Mouse (Mus musculus) layer of hippocampus, adult 2 months (tissue): Measurements from ENCODE around the gene Ccdc13. TPM values are rescaled to one million over a fixed set of nuclear protein-coding genes. Genes with fewer than 3 reads are reported as not detected.

Experiments
- DNase-seq, 2 experiments: peaks; one replicate each; pipeline ENCODE4 v3.0.0; 2022; ENCODE audit warnings: low spot score in 2 of 2
- H3K27ac ChIP-seq: fragments of 200-600 bp; 2 replicates; pipeline ENCODE4 v1.8.1; 2022
- H3K4me3 ChIP-seq: fragments of 200-600 bp; 2 replicates; pipeline ENCODE4 v1.8.1; 2022; ENCODE audit warnings: mild to moderate bottlenecking
- CTCF ChIP-seq: fragments of 200-600 bp; conservative IDR thresholded peaks from 2 replicates; pipeline ENCODE4 v1.8.1; 2022; ENCODE audit warnings: antibody characterized with exemption, mild to moderate bottlenecking, moderate library complexity
- total RNA-seq, 2 experiments: library from RNA; stranded (reverse); gene quantifications; 2 replicates each; pipeline ENCODE4 v1.2.3; 2021

Gene Ccdc13
- total RNA-seq, 2 experiments from 2014 or later = 7.8 to 10.0 TPM

DNA sequence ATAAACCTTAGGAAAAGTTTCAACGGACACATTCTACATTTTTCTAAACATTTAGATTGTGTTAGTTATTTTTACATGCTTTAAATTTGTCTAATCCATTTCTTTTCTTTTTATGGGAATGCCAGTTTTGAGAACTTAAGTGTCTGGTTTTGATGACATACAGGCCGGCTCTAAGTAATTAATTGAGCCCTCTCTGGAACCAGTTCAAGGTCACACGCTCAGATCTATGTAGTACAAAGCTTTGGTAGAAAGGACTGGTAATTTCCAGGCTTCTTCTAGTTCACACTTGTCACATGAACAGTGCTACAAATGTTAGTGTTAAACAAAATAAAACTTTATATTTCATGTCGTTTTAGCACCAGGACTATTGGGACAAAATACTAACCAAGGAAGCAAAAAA lies 25.6 kb upstream of the Ccdc13 start:
- Histone ChIP-seq H3K27ac (no peak overlapping the region), H3K4me3 (no peak overlapping the region)
- DNase-seq = no peak
- TF ChIP-seq CTCF = no peak

DNA sequence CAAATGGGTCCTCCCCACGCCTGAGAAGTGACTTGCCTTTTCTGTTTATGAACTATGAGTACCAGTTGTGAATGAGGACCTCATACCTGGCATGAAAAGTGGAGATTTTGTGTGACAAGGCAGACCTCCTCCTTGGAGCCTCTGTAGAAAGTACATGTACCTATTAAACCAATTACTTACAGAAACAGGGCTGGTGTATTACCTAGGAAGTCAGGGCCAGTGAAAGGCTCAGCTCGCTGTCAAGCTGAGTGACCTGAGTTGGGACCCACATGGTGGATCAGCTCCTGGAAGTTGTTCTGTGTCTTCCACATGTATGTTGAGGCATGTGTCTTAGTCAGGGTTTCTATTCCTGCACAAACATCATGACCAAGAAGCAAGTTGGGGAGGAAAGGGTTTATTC lies 21.7 kb upstream of the Ccdc13 start:
- DNase-seq = no peak
- H3K27ac ChIP-seq = no peak overlapping the region
- no peak for TF ChIP-seq CTCF
- H3K4me3 ChIP-seq = no peak overlapping the region

DNA sequence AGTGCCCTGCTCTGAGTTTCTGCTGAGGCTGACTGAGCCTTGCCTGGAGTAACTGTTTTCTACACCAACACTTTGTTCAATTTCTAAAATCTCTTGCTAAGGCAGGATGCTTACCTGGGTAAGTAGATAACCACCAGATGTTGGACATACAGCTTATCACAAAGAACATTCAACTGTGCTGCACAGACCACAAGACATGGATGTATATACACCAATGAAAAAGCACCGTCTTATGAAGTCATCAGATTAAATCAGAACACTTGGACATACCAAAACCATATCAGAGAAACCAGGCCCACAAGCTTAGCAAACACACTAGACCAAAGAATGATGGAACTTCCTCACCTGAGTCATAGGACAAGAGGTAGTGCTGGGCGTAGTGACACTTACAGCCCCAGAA lies 20.1 kb upstream of the Ccdc13 start:
- no peak for DNase-seq
- no peak overlapping the region for H3K27ac ChIP-seq
- no peak for TF ChIP-seq CTCF
- H3K4me3 ChIP-seq = no peak overlapping the region

DNA sequence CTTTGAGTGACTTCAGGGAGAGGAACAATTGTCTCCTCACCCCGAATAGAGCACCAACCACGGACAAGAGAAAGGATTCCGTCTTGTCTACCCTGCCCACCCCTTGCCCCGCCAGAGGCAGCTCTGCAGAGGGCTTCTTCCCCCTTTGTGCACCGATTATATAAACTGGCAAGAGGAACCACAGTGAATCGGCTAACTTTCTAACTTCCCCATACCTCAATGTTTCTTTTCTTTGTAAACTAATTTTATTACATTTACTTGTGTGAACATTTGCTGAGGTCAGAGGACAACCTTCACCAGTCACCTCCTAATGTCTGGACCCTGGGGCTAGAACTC lies 18.9 kb upstream of the Ccdc13 start, which contains the start of gene Higd1a:
Higd1a (minus strand) TSS at position 210 of the 336 bp plus-strand sequence.
- no peak for DNase-seq
- peak within 1 kb of the TSS; percentile 96 for H3K27ac ChIP-seq
- peak within 1 kb of the TSS; percentile 78 for H3K4me3 ChIP-seq
- no peak for TF ChIP-seq CTCF

DNA sequence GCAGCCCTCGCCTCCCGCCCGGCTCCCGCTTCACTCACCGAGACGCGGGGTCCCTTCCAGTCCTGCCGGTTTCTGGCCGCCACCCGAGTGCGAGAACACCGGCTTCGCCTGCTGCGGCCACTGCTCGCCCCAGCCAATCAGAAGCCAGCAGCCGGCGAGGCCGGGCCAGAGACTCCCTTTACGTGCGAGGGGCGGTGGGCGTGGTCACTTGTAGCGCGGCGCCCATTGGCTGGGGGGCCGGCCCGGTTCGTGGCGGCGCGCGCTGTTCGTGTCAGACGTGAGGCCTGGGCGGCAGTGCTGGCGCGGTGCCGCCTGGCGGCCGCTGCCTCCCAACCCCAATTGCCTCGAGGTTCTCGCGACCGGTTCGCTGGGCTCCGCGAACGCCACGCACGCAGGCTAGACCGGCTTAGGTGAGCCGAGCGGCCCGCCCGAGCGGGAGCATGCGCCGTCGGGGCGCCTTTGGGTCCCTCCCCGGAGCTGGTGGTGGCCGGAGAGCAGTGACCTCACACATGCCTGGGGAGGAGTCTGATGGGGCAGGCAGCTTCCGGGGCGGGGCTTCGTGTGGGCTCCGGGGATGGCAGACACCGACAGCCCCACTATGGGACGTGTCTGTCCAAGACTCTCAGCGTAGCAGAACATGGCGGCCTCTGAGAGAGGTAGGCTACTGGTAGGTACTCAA lies 18.4 kb upstream of the Ccdc13 start:
- Histone ChIP-seq H3K27ac (peak overlapping the region; percentile 96), H3K4me3 (peak overlapping the region; percentile 78)
- peak; percentile 52 for TF ChIP-seq CTCF
- peak; percentile 97 for DNase-seq

DNA sequence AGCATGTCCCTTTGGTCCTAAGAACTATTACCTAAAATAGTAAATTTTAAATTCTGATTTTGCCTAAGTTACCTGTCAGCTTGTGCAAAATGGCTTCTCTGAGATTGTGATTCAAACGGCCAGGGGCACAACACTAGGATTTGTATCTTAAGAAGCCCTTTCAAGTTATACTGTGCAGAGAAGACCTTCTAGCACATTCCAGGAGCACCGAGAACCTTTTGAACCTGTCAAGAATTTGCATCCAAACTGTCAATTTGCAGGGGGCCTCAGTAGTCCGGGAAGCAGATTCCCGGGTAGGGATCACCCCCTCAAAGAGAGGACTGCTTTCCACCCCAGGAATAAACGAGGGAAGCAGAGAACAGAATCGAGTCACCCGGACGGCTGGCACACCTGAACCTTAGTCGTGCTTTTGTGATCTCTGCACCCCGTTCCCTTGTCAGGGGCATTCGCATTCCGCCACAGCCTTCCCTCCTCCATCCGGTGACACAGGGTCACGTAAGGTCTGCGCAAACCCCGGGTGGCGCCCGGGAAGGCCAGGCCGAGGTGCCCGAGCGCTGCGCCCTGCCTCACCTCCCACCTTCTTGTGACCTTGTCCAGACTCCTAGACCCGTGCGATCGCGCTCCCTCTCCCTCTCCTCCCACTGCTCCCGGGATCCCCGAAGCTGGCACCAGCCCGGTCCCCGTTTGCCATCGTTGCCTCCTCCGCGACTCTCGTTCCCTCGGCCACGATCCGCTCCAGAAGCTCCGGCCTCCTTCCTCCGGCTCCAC lies 17.6 kb upstream of the Ccdc13 start:
- Histone ChIP-seq H3K27ac (peak overlapping the region; percentile 96), H3K4me3 (peak overlapping the region; percentile 78)
- no peak for DNase-seq
- no peak; the same call in 1 of the 2 replicates for TF ChIP-seq CTCF

DNA sequence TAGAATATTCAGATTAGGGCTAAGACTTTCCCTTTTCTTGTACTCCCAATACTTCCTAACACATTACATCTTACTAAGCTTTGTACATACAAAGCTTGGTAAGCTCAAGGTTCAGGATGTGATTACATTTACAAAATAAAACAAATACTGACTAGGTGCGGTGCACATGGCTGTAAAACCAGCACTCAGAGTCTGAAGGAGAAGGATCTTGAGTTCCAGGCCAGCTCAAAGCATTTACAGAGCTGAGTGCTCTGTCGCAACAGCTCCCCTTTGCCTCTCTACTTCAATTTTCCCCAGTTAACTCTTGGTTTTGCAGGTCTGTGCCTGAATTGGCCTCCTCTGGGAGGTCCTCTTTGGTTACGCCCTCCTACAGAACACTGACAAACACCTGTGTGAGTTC lies 15.0 kb upstream of the Ccdc13 start:
- H3K27ac ChIP-seq = no peak overlapping the region
- DNase-seq = no peak
- no peak for TF ChIP-seq CTCF
- H3K4me3 ChIP-seq = no peak overlapping the region

DNA sequence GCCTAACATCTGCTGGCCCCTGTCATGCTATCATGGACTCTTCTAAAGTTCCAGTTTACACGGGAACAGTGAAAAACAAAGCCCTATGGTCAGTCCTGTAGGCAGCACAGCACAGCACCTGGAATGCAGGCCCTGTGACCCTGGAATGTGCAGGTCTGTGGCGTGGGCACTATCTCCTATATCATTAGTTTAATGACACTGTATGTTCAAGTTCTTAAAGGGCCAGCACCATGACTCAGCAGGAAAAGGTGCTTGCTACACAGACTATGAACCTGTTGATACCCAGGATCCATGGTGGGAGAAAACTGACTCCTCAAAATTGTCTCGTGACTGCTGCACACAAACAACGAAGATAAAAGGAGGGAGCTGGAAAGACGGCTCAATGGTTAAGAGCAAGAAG lies 8.6 kb upstream of the Ccdc13 start:
- no peak overlapping the region for H3K4me3 ChIP-seq
- no peak overlapping the region for H3K27ac ChIP-seq
- no peak for DNase-seq
- TF ChIP-seq CTCF = no peak

DNA sequence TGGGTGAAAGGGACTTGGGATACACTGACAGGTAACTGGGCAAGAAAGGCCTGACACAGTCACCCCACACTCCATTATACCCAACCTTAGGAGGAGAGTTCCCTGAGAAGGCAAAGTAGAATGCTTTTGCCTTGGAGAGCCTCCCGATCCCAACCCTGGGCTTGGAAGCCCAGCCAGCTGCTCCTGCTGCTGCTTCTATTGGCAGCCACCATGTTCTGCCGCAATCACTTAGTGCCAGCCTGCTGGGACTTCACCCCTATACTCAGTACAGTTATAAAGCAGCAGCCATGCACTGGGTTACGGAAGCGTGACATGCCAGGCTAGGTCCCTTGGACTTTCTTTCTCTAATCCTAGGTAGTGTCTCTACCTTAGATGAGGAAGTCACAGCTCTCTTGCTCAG lies 7.9 kb upstream of the Ccdc13 start:
- Histone ChIP-seq H3K27ac (no peak overlapping the region), H3K4me3 (no peak overlapping the region)
- DNase-seq = no peak
- TF ChIP-seq CTCF = no peak

DNA sequence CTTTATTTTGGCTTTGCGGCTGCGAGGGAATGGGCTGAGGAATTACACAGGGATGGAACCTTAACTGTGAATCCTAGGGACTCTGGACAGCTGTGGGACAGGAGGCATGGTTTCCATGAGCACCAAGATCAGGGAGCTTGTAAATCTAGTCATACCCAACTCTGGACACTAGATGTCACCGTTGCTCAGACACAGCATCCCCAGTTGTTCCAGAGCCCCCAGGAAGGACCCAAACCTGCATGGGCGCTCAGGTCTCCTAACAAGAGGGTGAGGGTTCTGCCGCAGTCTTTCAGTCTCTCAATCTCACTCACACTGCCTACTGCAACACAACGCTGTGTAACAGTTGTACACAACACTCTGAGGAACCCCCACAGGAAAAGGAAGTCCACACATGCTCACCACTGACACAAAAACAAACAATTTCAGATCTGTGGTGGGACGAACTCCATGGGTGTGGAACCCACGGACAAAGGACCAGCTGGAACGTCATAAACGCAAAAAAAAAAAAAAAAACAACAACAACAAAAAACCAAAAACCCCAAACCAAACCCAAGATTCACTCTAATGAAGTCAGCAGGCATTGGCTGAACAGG lies 7.4 kb upstream of the Ccdc13 start:
- Histone ChIP-seq H3K4me3 (no peak overlapping the region), H3K27ac (no peak overlapping the region)
- DNase-seq = no peak
- TF ChIP-seq CTCF = peak; percentile 82

DNA sequence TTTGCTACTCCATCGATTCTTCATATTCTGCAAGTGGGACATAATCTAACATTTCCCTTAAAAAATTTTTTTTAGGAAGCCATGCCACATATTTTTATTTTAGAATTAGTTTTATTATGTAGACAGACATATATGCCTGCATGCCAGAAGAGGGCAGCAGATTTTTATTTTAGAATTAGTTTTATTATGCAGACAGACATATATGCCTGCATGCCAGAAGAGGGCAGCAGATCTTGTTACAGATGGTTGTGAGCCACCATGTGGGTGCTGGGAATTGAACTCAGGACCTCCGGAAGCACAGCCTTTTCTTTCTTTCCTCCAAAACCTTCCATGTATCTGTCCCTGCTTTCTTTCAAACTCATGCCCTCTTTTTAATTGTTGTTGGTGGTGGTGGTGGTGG lies 3.7 kb upstream of the Ccdc13 start:
- no peak for DNase-seq
- TF ChIP-seq CTCF = peak; percentile 72
- H3K4me3 ChIP-seq = no peak overlapping the region
- H3K27ac ChIP-seq = no peak overlapping the region

DNA sequence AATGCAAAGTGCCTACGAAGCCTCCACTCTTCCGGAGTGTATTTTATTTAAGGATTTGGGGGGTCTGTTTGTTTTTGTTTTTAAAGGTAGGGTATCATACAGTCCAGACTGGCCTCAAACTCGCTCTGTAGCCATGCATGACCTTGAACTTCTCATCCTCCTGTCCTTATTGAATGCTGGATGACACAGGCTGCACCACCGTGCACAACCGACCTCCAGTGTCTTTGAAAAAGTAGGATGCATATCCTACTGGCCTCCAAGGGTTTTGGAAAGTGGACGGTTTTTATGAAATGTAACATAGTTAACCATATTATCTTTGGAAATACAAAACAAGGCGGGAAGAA lies 333 bp upstream of the Ccdc13 start:
- no peak for DNase-seq
- peak overlapping the region; percentile 83 for H3K27ac ChIP-seq
- H3K4me3 ChIP-seq = peak overlapping the region; percentile 66
- no peak for TF ChIP-seq CTCF

DNA sequence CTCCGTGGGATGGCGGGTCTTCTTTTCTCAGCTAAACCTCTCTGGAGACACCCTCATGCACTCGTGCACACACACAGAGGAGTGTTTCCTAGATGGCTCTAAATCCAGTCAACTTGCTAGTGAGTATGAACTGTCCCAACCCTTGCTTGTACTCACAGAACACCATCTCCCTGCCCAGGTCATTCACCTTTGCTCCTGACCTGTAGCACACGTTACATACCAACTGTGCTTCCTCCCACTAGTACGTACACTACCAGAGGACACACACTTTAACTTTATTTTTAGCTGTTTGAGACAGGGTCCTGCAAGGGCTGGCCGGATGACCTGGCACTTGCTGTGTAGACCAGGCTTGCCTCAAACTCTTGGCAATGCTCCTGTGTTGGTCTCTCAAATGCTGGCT lies 1.3 kb downstream of the Ccdc13 start:
- no peak for DNase-seq
- no peak for TF ChIP-seq CTCF
- no peak overlapping the region for H3K27ac ChIP-seq
- H3K4me3 ChIP-seq = no peak overlapping the region

DNA sequence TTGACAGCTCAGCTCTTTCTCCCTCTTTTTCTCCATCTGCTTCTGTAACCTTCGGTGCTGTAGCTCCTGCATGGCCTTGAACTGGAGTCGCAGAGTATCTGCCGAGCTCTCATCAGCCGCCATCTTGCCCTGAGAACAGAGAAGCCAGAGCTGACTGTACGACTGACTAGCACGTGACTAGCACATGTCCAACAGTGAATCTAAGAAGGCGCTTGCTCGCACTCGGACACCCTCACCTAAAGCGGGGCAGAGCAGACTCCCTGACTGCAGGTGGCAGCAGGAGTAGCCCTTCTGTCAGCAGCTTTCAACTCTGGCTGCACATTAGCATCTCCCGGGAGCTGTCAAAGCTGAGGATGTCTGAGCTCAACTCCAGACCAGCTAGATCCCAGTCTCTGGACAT lies 5.4 kb downstream of the Ccdc13 start:
- TF ChIP-seq CTCF = no peak
- H3K4me3 ChIP-seq = no peak overlapping the region
- no peak for DNase-seq
- no peak overlapping the region for H3K27ac ChIP-seq
